Mouse (Mus musculus): Measurements from ENCODE around the gene Mybbp1a.

- no peak for TF ChIP-seq CTCF (IDR thresholded peaks at IDR 0.05; ENCODE audit: borderline replicate concordance, insufficient read depth, low read length)
- TF ChIP-seq POLR2A (IDR thresholded peaks at IDR 0.05; ENCODE audit: low read depth, low read length): no peak
These were observed 37.1 kb downstream of the Mybbp1a start for GRCm38 (mm10) chr11:72478228-72478627.
